Mouse (Mus musculus) liver, postnatal 0 days (tissue): ENCODE measurements around the gene Uhrf1bp1.

Experiments used
- CTCF ChIP-seq: sonication (generic); IDR thresholded peaks from 2 replicates; pipeline ENCODE4 v1.5.1; 2016; ENCODE audit warnings: antibody characterized with exemption, low read depth
- EP300 ChIP-seq: IDR thresholded peaks from 2 replicates; pipeline ENCODE4 v1.6.1; 2016; ENCODE audit warnings: antibody characterized with exemption, low read depth, mild to moderate bottlenecking

GRCm38 (mm10) chr17:27934136-27934910 lies 78.1 kb downstream of the Uhrf1bp1 start:
- TF ChIP-seq EP300 (no peak), CTCF (no peak)
